Mouse (Mus musculus) lung, postnatal 14 days (tissue): ENCODE measurements around the gene Gm8693.
"Not testable (repeated sequence)": the region's sequence is repeated elsewhere in the genome, so short reads cannot be mapped to it uniquely, and the experiment has no call there.

Experiments
- DNase-seq: peaks from one replicate; pipeline ENCODE4 v3.0.0; 2021

The Gm8693 gene

DNA sequence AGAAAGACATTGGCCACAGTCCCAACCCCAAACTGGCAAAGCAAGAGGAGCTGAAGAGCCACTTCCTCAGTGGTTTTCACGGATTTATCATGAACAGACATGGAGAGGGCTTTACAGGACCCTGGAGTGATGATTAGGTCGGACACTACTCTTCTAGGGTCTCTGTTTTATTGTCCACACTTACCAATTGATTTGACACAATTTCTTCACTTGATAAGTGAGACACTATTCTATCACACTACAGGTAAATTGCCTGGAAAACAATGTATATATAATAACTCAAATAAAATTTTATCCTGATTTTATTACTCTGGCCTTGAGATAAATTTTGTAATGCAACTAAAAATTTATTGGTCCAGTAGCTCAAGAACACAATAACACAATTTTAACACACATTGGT lies at the start of gene Gm8693:
Gm8693 (minus strand) TSS at position 101 of the 400 bp plus-strand sequence.
- not testable (repeated sequence) for DNase-seq

DNA sequence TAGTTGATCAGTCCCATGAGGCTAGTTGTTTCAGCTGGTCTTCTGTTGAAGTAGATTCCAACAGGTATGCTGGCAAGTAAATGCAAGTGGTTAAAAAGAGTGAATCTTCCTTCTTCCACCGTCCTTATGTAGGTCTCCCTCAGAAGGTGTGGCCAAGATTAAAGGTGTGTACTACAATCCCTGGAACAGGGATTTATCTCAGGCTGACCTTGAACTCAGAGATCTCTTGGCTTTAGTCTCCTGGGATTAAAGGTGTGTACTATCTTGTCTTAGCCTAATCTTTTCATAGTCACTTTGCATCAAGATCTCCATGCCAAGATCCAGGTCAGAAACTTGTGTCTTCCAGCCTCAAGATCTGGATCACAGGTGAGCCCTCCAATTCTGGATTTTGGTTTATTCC lies 27.5 kb upstream of the Gm8693 start, which contains the start of gene Gm4567:
Gm4567 (minus strand) TSS at position 101 of the 400 bp plus-strand sequence.
- DNase-seq: not testable (repeated sequence)

DNA sequence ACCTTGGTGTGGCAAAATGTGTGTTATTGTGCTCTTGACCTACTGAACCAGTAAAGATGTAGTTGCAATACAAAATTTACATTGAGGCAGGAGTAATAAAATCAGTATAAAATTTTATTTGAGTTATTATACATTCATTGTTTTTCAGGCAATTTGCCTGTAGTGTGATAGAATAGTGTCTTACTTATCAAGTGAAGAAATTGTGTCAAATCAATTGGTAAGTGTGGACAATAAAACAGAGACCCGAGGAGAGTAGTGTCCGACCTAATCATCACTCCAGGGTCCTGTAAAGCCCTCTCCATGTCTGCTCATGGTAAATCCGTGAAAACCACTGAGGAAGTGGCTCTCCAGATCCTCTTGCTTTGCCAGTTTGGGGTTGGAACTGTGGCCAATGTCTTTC lies 34.4 kb downstream of the Gm8693 start, which contains the start of gene Vmn1r155:
Vmn1r155 (plus strand) TSS at position 301 of the 400 bp plus-strand sequence.
- DNase-seq: not testable (repeated sequence)
